Mouse (Mus musculus): ENCODE results near the gene Tssc4. TPM values are rescaled to one million over a fixed set of nuclear protein-coding genes. Genes with fewer than 3 reads are reported as not detected.

Gene Tssc4
- total and polyA plus RNA-seq, 3 experiments, result 75.6 to 76.9 TPM; not detected in 1

DNA sequence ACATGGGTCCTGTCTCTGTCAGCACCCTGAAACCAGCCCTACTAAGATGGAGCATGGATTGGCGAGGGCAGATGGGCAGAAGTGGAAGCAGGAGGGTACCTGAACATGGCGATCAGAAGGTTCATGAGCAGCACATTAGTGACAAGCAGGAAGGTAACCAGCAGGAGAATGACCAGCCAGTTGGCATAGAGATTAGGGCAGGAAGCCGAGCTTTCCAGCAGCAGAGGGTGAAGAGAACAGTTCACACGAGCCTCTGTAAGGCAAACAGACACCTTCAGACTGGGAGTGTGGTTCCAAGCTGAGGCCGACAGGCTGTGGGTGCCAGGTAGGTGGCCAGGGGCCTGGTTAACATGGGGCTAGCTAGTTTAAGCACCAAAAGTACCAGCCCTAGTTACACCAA lies 6.3 kb downstream of the Tssc4 start:
- Histone ChIP-seq H3K36me3 (ENCODE audit: control insufficient read depth in 1 of 2, insufficient read depth in 2 of 2, low read length in 2 of 2) (no peaks in the 10 kb centered on the region; a peak in 1 of 4 replicates), H3K9me3 (replicated peaks; ENCODE audit: insufficient read depth, low read length) (no peaks in the 10 kb centered on the region), H3K4me1 (ENCODE audit: control insufficient read depth in 1 of 2, insufficient read depth in 2 of 2, low read length in 2 of 2) (peaks cover 0 to 4% of the 10 kb centered on the region in 2 experiments; a peak in 2 of 4 replicates), H3K27me3 (ENCODE audit: control insufficient read depth in 1 of 2, insufficient read depth in 2 of 2, low read length in 2 of 2) (no peaks in the 10 kb centered on the region), H3K79me2 (ENCODE audit: control insufficient read depth, insufficient read depth, low read length, poor library complexity) (peaks cover 5% of the 10 kb centered on the region), H3K4me3 (ENCODE audit: control insufficient read depth in 1 of 2, insufficient read depth in 1 of 2, low read depth in 2 of 2, low read length in 2 of 2) (no peak overlapping the region), H3K27ac (ENCODE audit: control insufficient read depth, low read depth, low read length) (no peak overlapping the region), H3K9ac (ENCODE audit: control insufficient read depth, low read depth, low read length, poor library complexity, severe bottlenecking) (no peak overlapping the region)
- DNase-seq (ENCODE audit: low read depth, low spot score), result no peak
- TF ChIP-seq TAL1 (IDR thresholded peaks at IDR 0.05; ENCODE audit: low read length), result no peak
- TF ChIP-seq TBP (IDR thresholded peaks at IDR 0.05; ENCODE audit: low read depth, low read length), result no peak
- no peak for TF ChIP-seq MXI1 (IDR thresholded peaks at IDR 0.05; ENCODE audit: low read depth, low read length)
- TF ChIP-seq E2F4 (IDR thresholded peaks at IDR 0.05; ENCODE audit: borderline replicate concordance, low read depth, low read length), result no peak
- TF ChIP-seq MEF2A (IDR thresholded peaks at IDR 0.05; ENCODE audit: extremely low read depth, insufficient replicate concordance, low read depth, low read length, poor library complexity, severe bottlenecking), result no peak
- TF ChIP-seq RAD21 (IDR thresholded peaks at IDR 0.05; ENCODE audit: low read depth, low read length), result no peak
- TF ChIP-seq ELF1 (IDR thresholded peaks at IDR 0.05; ENCODE audit: low read depth, low read length), result no peak

DNA sequence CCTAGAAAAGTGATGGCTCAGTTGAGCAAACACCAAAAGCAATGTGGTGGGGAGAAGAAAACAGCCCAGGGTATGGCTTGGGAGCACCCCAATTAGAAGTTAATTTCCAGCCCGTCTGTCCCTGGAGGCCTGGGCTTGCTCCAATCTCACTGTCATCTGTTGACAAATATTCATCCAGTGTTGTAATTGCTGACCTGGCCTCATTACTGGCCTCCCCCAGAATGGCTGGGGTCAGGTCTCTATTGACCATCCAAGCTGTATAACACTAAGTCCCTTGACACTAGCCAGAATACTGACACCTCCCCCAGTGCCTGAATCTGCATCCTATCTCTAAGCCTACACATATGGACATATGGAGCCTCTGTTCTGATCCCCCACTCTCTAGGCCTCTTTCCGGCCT lies 8.3 kb downstream of the Tssc4 start:
- Histone ChIP-seq H3K79me2 (ENCODE audit: control insufficient read depth, insufficient read depth, low read length, poor library complexity) (no peaks in the 10 kb centered on the region), H3K9me3 (replicated peaks; ENCODE audit: insufficient read depth, low read length) (no peaks in the 10 kb centered on the region), H3K27me3 (ENCODE audit: control insufficient read depth in 1 of 2, insufficient read depth in 2 of 2, low read length in 2 of 2) (no peaks in the 10 kb centered on the region), H3K9ac (ENCODE audit: control insufficient read depth, low read depth, low read length, poor library complexity, severe bottlenecking) (no peak overlapping the region), H3K27ac (ENCODE audit: control insufficient read depth, low read depth, low read length) (no peak overlapping the region), H3K36me3 (ENCODE audit: control insufficient read depth in 1 of 2, insufficient read depth in 2 of 2, low read length in 2 of 2) (peaks cover 0 to 14% of the 10 kb centered on the region in 2 experiments; a peak in 2 of 4 replicates), H3K4me1 (ENCODE audit: control insufficient read depth in 1 of 2, insufficient read depth in 2 of 2, low read length in 2 of 2) (peaks cover 6 to 15% of the 10 kb centered on the region in 2 experiments; a peak in 3 of 4 replicates), H3K4me3 (ENCODE audit: control insufficient read depth in 1 of 2, insufficient read depth in 1 of 2, low read depth in 2 of 2, low read length in 2 of 2) (no peak overlapping the region)
- no peak for DNase-seq (ENCODE audit: low read depth, low spot score)
- TF ChIP-seq CHD2 (IDR thresholded peaks at IDR 0.05; ENCODE audit: low read length) (no peak), NRF1 (IDR thresholded peaks at IDR 0.05; ENCODE audit: insufficient read depth, low read depth, low read length, poor library complexity, severe bottlenecking) (no peak), BHLHE40 (IDR thresholded peaks at IDR 0.05; ENCODE audit: borderline replicate concordance, low read depth, low read length) (no peak), ZNF384 (IDR thresholded peaks at IDR 0.05; ENCODE audit: low read depth, low read length) (no peak), TAL1 (IDR thresholded peaks at IDR 0.05; ENCODE audit: low read length) (no peak), POLR2AphosphoS5 (IDR thresholded peaks at IDR 0.05; ENCODE audit: borderline replicate concordance, low read depth, low read length) (no peak), NELFE (IDR thresholded peaks at IDR 0.05; ENCODE audit: low read depth, low read length) (no peak), GATA1 (IDR thresholded peaks at IDR 0.05; ENCODE audit: low read depth, low read length) (no peak), MYB (IDR thresholded peaks at IDR 0.05; ENCODE audit: low read depth, low read length) (no peak), POLR2A (IDR thresholded peaks at IDR 0.05; ENCODE audit: control insufficient read depth in 1 of 2, insufficient read depth in 1 of 2, low read depth in 1 of 2, low read length in 2 of 2, poor library complexity in 1 of 2) (no peak), CTCF (IDR thresholded peaks at IDR 0.05 in 2 of 3, conservative IDR thresholded peaks at IDR 0.05 in 1 of 3; ENCODE audit: control insufficient read depth in 1 of 3, insufficient read depth in 1 of 3, low read depth in 2 of 3, low read length in 3 of 3, poor library complexity in 1 of 3, severe bottlenecking in 1 of 3) (no peak), MEF2A (IDR thresholded peaks at IDR 0.05; ENCODE audit: extremely low read depth, insufficient replicate concordance, low read depth, low read length, poor library complexity, severe bottlenecking) (no peak), GABPA (IDR thresholded peaks at IDR 0.05; ENCODE audit: low read depth, low read length) (no peak)

Measured in MEL (cell line).